Mouse (Mus musculus) erythroblast, adult 5-6 weeks (primary cell): ENCODE measurements around the gene Smok3c. TPM values are rescaled to one million over a fixed set of nuclear protein-coding genes. Genes with fewer than 3 reads are reported as not detected.
A peak's percentile ranks its signal among the peaks of the same experiment; 100 is the strongest.
"Not testable (repeated sequence)": the region's sequence is repeated elsewhere in the genome, so short reads cannot be mapped to it uniquely, and the experiment has no call there.

Source experiments
- ATAC-seq: replicated peaks from 2 replicates; pipeline ENCODE4 v1.8.0; 2016; ENCODE audit warnings: moderate number of reproducible peaks, mild to moderate bottlenecking, moderate TSS enrichment, inconsistent platforms; ENCODE audit not compliant: poor library complexity, low FRiP score, severe bottlenecking
- total RNA-seq, 2 experiments: library from RNA; stranded (forward) in 1 of 2; stranded (reverse) in 1 of 2; fragments of 150-400 nt in 1 of 2; fragments of 200-764, 138-1000 nt in 1 of 2; gene quantifications; 2 replicates each; pipeline versions ENCODE4 v1.2.3 to v1.2.4; 2015 to 2017; ENCODE audit warnings: low replicate concordance in 2 of 2

Gene Smok3c
- not detected in 2 replicates for total RNA-seq (2015; ENCODE audit: low replicate concordance)
- not detected in 2 replicates for total RNA-seq (2017; ENCODE audit: low replicate concordance)

DNA sequence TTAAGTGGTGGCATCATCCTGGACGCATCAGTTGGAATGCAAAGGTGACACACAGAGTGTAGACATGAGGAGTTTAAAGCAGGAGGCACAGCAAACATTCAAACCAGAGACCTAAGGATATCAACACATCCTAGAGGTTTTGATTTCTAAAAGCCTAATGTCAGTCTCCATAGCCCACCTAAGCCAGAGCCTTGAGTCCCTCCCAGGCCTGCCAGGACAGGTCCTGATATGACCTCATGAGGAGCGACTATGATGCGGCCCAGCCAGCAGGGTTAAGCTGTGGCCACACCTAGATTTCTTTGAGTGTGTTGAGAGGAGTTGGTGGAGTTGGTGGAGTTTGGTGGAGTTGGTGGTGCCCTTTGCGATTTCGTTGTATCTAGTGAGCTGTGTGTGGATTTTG is at the start of gene Smok3c:
TSS of gene Smok3c (plus strand) at position 301 of the 400 bp plus-strand sequence.
- not testable (repeated sequence) for ATAC-seq

DNA sequence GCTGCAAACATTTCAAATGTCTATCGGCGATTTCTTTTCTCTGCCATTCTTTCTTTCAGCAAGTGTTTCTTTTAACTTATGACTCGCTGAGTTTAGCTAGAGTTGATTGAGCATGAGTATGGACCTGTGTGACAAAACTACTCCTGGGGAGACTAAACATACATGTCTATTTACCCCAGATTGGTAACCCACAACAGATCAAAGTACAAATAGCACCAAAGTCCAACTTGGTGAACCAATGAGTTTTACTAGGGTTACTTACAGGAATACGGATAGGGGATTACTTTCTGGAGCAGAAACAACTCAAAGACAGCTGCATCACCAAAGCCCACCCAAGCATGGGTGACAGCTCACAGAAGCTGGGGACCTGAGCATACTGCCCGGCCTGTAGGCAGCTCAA is 43.6 kb upstream of the Smok3c start:
- ATAC-seq, result no peak

DNA sequence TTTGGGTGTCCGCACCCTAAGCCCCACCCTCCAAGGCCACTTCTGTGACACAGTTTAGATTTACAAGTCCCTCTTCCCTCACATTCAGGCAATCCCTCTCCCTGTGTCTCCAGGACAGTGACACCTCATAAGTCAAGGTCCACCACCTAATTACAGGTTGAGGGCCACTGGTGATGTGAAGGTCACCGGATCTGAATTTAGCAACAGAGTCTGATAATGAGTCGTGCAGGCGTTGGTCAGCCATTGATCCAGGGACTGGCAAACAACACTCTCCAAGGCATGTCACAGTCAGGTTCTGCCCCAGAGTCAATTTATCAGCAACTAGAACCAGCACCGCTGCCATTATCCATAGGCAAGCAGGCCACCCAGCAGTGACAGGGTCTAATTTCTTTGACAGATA is 40.6 kb upstream of the Smok3c start:
- no peak for ATAC-seq

DNA sequence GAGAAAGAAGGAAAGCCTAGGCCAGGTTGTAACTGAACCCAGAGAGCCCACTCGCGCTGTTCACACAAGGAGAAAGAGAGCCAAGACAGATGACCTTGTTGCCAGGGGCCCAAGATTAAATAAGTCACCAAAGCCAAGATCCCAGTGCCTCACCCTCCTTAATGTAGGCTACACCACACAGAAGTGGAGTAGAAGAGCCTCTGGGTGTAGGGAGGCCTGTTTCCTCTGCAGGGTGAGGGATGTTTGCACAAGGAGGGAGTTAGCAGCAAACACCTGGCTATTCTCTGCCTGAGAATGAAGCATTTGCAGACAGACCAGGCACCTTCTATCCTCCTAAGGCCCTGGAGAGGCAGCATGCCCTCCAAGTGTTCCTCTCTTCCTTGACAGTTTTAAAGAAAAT is 36.5 kb upstream of the Smok3c start:
- no peak for ATAC-seq

DNA sequence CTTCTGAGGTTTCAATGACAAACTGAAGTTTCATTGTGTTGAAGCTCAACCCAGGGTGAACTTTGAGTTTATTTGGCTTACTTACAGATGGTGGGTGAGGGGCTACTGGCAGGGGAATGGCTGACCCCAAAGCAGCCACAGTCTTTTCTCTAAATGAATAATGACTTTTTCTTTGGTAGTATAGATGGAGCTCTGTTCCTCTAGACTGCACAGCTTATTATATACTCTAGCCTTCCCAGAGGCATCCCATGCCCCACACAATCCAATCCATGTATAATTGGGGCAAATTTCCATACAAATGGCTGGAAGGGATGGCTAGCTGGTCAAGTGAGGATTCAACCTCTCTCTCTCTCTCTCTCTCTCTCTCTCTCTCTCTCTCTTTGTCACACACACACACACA is 36.0 kb upstream of the Smok3c start:
- ATAC-seq, result no peak

DNA sequence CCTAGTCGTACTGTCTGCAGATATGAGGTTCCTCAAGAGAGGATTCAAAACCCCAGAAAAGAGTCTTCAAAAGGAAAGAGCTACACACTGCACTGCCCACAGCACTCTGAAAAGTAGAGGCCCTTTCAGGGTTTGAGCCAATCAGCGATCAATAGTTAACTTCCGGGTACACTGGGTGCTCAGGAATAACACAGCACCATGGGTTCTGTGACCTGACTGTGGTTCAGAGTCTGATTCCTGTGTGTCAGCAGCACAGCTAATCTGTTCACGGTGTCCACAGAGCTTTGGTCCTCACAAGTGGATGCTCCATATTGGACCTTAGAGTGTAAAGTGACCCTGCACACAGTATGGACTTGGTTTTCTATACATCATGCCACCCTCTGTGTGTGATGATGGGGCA is 33.4 kb upstream of the Smok3c start:
- not testable (repeated sequence) for ATAC-seq

DNA sequence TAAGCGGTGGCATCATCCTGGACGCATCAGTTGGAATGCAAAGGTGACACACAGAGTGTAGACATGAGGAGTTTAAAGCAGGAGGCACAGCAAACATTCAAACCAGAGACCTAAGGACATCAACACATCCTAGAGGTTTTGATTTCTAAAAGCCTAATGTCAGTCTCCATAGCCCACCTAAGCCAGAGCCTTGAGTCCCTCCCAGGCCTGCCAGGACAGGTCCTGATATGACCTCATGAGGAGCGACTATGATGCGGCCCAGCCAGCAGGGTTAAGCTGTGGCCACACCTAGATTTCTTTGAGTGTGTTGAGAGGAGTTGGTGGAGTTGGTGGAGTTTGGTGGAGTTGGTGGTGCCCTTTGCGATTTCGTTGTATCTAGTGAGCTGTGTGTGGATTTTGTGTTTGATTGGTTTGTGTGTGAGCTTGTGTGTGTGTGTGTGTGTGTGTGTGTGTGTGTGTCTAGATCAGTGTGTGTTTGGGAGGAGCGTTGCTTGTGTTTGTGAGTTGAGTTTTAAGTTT is 32.0 kb upstream of the Smok3c start, which contains the start of the genes Smok3a and Smok3b:
TSS of gene Smok3a (plus strand) at position 301 of the 519 bp plus-strand sequence.
TSS of gene Smok3b (plus strand) at position 469 of the 519 bp plus-strand sequence.
- not testable (repeated sequence) for ATAC-seq

DNA sequence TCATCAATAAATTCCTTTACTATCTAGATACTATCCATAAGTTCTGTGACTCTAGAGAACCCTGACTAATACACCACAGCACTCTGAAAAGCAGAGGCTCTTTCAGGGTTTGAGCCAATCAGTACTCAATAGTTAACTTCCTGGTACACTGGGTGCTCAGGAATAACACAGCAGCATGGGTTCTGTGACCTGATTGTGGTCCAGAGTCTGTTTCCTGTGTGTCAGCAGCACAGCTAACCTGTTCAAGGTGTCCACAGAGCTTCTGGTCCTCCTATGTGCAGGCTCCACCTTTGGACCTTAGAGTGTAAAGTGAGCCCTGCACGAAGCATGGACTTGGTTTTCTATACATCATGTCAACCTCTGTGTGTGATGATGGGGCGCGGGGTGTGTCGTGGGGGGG is 20.8 kb downstream of the Smok3c start:
- no peak for ATAC-seq

DNA sequence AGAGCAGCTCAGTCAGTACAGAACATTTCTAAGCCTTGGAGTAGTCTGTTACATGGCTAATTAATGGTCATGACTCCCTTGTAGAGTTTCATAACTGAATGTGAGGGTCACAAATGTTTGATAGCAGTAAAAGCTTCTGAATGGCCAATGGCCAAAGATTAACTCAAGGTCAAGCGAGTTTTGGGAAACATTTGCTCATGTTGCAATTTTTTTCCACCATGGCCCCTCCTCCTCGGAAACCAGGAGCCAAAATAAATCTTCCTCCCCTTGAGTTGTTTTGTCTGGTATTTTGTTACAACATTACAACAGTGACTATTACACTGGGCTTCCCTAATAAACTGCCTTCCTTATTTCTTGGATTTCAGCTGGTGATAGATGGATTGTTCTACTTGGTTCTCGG is 22.7 kb downstream of the Smok3c start:
- ATAC-seq, result no peak

DNA sequence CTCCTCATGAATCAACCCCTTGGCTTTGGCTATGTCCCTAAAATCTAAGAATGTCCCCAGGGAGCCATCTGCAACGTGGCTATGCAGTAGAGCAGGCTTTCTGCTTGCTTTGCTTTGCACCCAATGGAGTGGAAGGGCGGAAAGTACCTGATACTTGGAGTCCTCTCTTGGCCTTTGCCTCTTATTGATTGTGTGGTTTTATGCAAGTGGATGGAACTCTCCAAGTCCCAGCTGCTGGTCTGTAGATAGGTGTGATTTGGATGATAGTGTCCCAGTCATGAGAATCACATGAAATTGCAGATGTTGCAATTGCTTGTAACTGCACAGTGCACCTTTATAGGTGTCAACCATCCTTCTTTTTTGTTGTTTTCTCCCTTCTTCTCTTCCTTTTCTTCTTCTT is 23.2 kb downstream of the Smok3c start:
- no peak for ATAC-seq

DNA sequence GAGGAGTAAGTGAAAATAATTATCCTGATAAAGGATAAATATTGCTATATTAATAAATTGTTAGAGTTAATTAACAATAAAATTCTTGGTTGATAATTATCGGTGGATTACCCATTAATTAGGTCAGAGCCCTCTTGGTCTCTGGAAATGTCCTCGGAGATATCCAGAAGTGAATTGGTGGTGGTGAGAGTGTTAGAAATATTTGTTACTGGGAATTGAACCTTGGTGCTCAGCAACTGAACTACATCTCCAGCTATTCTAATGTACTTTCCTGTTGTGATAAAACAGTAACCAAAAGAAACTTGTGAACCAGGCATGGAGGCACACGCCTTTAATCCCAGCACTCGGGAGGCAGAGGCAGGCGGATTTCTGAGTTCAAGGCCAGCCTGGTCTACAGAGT is 27.5 kb downstream of the Smok3c start:
- ATAC-seq, result no peak

DNA sequence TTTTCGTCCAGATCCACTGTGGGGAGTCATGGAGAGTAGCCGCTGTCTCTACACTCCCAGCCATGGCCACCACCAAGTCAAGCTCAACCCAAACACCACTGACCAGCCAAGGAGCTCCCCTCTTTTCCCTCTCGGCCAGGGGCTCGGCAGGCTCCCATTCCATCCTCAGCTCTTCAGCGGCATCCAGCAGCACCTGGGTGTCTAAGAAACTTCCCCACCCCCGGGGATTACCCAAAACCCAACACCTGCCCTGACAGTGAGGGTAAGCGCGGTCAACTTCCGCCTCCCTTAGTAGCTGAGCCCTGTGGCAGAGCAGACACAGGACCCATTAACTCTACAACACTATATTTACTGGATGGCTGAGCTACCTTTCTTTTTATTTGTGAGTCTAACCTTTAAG is 28.5 kb downstream of the Smok3c start:
- no peak for ATAC-seq

DNA sequence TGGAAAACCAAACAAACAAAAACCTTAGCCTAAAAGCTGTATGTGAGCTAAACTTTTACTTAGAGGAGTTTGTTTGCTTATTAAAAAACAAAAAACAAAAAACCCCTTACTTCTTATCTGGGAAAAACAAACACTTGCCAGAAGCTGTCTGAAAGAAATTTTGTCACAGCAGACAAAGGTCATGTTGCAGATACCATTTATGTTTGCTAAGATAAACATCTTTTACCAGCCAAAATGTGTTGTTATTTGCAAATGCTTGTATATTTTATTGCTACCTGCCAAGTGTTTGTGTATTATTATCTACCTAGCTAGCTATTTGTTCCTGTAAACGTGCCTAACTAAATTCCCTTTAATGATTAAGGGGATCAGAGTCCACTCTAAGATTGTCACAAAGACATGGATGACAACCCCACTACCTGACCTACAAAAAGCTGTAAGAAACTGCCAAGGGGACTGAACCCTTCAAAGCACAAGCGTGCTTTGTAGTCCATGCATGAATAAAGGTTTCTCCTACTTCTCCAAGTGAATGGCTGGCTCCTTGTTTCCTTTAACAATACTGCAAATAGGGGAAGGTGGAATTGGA is 30.4 kb downstream of the Smok3c start:
- no peak for ATAC-seq

DNA sequence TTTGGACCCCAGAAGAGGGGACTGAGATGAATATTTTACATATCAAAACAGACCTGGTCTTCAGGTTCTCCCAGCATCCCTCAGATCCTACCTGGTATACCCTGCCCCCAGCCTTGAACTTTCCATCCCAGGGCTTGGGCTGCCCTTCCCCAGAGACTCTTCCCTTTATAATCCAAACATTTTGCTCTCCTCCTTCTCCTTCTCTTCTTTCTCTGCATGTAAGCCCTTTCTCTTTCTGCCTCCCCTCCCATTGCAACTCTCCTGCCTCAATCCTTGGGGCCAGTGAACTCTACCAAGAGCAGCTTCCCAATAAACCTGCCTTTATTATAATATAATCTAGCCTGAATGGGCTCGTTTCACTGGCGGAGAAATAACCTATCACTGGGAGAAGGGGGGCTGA is 30.9 kb downstream of the Smok3c start:
- ATAC-seq, result no peak

DNA sequence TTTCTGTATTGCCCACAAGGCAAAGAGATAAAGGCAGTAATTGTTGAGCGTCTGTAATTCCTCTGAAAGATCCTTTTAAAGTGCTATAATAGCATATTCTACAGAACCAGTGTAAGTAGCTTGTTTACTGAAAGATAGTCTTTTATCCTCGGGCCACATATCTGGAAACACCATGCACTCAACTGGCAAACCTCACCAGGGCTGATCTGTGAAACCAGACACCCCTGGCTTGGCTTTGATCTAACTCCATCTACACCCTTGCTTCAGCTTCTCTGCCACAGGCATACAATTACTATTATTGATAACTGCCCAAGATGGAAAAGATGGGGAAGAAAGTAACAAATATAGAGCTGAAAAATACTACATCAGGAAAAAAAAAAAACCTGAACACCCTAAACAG is 31.5 kb downstream of the Smok3c start:
- ATAC-seq, result peak; percentile 72

DNA sequence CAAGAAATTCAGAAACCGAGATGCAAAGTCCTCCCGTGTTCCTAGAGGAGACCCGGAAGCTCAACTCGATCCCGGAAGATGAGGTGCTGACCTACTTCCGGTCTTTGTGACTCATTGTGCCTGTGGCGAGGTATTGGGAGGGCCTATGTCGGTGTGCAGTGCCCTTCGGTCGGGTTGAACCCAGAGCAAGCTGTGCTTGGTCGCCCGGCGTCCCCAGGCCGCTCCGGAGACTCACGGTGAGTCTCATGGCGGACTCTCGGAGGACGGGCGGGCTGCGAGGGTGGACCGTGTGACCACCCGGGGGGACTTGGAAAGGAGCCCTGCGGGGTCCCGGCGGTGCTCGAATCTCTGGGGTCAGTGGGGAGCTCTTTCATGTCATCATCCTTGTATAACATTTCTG is 32.0 kb downstream of the Smok3c start, which contains the start of gene Zkscan1:
TSS of gene Zkscan1 (plus strand) at position 89 of the 400 bp plus-strand sequence.
- ATAC-seq, result peak; percentile 93

DNA sequence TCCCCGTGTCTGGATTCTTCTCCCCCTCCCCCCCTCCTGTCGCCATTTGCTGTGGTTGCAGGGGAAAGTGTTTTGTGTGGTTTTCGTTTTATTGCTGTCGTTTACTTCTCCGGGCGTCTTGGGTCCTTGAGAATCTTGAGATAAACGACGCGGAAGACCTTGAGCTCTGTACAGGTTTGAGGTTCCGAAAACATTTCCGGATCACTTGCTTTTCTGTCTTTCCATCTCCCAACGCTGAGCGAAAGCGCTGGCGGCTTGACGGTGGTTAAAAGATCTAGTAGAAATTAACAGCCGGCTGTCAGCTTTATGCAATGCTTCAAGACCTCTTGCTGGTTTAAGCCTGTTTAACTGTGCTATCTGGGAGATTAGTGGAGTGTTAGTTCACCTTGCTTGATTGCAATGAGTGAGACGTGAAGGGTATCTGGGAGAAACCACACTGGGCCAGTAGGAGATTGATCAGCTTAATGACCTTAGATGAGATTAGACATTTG is 32.5 kb downstream of the Smok3c start:
- peak; percentile 24 for ATAC-seq

DNA sequence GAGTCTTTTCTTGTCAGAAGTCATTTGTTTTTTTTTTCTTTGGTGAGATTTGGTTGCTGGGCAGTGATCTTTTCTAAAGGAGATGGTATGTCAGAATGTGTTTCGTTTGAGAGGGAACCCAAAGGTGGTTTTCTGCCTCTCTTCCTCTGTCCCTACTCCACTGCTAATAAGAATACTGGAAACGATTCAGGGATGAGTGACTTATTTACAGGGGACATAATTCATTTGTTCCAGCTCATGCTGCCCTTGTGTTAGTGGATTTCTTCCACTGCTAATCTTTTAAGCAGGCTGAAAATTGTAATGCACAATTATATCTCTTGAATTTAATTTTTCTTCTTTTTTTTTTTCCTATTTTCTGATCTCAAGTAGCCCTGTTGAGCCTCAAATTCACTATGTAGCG is 33.8 kb downstream of the Smok3c start:
- ATAC-seq, result no peak

DNA sequence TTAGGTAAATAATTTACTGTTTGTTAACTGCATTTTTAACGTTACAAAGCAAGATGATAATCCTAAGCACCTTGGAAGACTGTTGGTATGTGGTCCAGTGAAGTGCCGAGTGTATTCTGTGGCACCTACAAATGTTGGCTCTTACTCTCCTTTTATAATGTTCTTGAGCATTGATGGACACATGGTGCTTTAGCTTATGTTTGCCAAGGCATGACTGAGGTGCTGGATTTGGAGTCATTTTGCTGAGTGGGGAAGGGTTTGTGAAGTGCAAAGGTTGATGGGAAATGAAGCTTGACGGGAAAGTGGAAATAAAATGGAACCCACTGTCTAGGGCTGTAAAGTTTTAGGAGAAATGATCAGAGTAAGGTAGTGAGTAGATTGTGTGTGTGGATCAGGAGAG is 35.4 kb downstream of the Smok3c start:
- no peak for ATAC-seq

DNA sequence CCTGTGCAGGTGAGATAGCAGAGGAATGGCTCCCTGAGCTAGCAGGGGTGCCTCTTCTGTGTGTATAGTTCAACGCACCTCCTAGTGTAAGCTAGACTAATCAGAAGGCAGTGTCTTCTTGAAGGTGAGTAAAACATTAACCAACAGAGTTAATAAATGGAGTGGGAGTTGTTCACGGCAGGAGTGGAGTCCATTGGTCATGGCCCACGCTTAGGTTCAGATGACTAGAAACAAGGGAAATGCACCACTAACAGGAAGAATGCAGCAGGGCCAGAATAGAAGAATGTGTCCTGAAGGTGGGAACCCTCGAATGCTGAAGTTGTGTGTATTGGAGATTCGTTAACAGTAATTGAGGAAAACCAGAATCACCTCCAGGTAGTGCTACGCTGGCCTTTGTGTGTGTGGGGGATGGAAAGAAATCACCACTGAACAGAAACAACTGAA is 36.1 kb downstream of the Smok3c start:
- no peak for ATAC-seq

DNA sequence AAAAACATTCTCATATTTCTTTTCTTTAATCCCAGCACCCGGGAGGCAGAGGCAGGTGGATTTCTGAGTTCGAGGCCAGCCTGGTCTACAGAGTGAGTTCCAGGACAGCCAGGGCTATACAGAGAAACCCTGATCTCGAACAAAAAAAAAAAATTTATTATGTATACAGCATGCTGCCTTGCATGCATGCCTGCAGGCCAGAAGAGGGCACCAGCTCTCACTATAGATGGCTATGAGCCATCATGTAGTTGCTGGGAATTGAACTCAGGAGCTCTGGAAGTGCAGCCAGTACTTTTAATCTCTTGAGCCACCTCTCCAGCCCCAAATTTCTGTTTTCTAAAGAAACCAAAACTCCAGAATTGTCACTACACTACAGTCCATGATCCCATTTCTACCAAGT is 37.3 kb downstream of the Smok3c start:
- no peak for ATAC-seq

DNA sequence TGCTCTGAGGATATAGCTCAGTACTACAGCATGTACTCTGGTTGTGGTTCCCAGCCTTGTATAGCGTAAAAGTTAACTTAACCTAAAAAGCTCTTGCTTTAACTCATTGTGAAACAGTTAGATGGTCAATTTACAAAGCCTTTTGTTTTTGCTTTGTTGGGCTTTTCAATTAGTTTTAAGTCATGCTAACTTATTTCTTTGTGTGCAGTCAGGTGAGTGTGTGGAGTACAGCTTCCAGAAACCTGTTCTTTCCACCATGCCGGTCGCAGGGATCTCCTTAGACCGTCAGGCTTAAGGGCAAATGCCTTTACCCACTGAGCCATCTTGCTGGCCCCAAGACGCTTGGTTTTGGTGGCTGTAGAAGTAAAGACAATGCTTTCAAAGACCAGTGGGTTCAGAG is 37.7 kb downstream of the Smok3c start:
- ATAC-seq, result no peak
